Mouse (Mus musculus): ENCODE data around the gene Palm.

The Palm gene

GRCm38 (mm10) chr10:79855558-79856184 lies 62.3 kb downstream of the Palm start:
- DNase-seq (ENCODE audit: low read depth) = peak; percentile 60

- DNase-seq (ENCODE audit: low read depth) = peak; percentile 45
These were observed 62.9 kb downstream of the Palm start for GRCm38 (mm10) chr10:79856280-79856679.

GRCm38 (mm10) chr10:79856704-79857451 lies 63.5 kb downstream of the Palm start:
- DNase-seq (ENCODE audit: low read depth) = peak; percentile 47

GRCm38 (mm10) chr10:79857452-79857811 lies 64.1 kb downstream of the Palm start:
- DNase-seq (ENCODE audit: low read depth) = peak; percentile 83

- DNase-seq (ENCODE audit: low read depth) = no peak
These were observed 64.5 kb downstream of the Palm start for GRCm38 (mm10) chr10:79857894-79858293.

- no peak for DNase-seq (ENCODE audit: low read depth)
These were observed 65.2 kb downstream of the Palm start for GRCm38 (mm10) chr10:79858416-79859074.

- DNase-seq (ENCODE audit: low read depth) = no peak
These were observed 65.7 kb downstream of the Palm start for GRCm38 (mm10) chr10:79859116-79859515.

- no peak for DNase-seq (ENCODE audit: low read depth)
These were observed 66.9 kb downstream of the Palm start for GRCm38 (mm10) chr10:79860079-79860911.

GRCm38 (mm10) chr10:79861230-79862048 lies 68.1 kb downstream of the Palm start:
- no peak for DNase-seq (ENCODE audit: low read depth)

- peak; percentile 16 for DNase-seq (ENCODE audit: low read depth)
These were observed 68.8 kb downstream of the Palm start for GRCm38 (mm10) chr10:79862049-79862788.

- peak; percentile 17 for DNase-seq (ENCODE audit: low read depth)
These were observed 69.6 kb downstream of the Palm start for GRCm38 (mm10) chr10:79862925-79863324.

- DNase-seq (ENCODE audit: low read depth) = peak; percentile 35
These were observed 71.2 kb downstream of the Palm start for GRCm38 (mm10) chr10:79864351-79865188.

- no peak for DNase-seq (ENCODE audit: low read depth)
These were observed 71.8 kb downstream of the Palm start for GRCm38 (mm10) chr10:79865189-79865601.

- no peak for DNase-seq (ENCODE audit: low read depth)
These were observed 72.5 kb downstream of the Palm start for GRCm38 (mm10) chr10:79865801-79866295.

GRCm38 (mm10) chr10:79866601-79867000 lies 73.2 kb downstream of the Palm start:
- DNase-seq (ENCODE audit: low read depth) = no peak
